Comparison of ENCODE assay signal across 20 mouse cellular contexts in genomic region chr5:44147732-44148131, GRCm38 (mm10). TPM values are rescaled to one million over a fixed set of nuclear protein-coding genes. Genes with fewer than 3 reads are reported as not detected.
DNase-seq lines count a peak whose midpoint lies in the region; TF ChIP-seq lines count a peak whose summit lies in the region.
"Had no signal": no experiment of that assay in that cellular context is flagged by ENCODE, and none has a peak within 500 bp of the region (broad histone marks: within the 10 kb centered on the region; RNA-seq: fewer than 3 reads in every experiment).

No protein-coding gene starts in this region.

- DNase-seq in adrenal gland, postnatal 10 days, result peak; percentile 12
- no peak for DNase-seq in adrenal gland, adult 8-10 months
- peak; percentile 17 for DNase-seq in layer of hippocampus, adult 9-11 months
- no peak for DNase-seq in layer of hippocampus, adult 2 months (ENCODE audit: low spot score in 2 of 2)
- peak; percentile 23 for DNase-seq in MN1 (ENCODE audit: low spot score)
- DNase-seq in telencephalon, adult 2 months (ENCODE audit: low read depth, low spot score), result peak; percentile 62
- no peak for DNase-seq in ovary, adult 18-20 months (ENCODE audit: low spot score)
- DNase-seq: adrenal gland, postnatal 25 days; cerebellum, adult 18-20 months; cerebellum, adult 9-10 months; cerebellum, postnatal 14 days; gastrocnemius, adult 2 months; gastrocnemius, postnatal 14 days; heart, adult 11 months had no signal

- TF ChIP-seq CTCF in layer of hippocampus, adult 2 months (conservative IDR thresholded peaks at IDR 0.05), result no peak

- H3K27ac ChIP-seq in layer of hippocampus, adult 2 months, result no peak overlapping the region
- H3K27ac ChIP-seq: embryonic facial prominence, embryonic 12.5 days; forebrain, embryonic 12.5 days; forebrain, embryonic 15.5 days; gastrocnemius, adult 2 months; hindbrain, embryonic 12.5 days; hindbrain, embryonic 15.5 days had no signal

- H3K4me3 ChIP-seq in layer of hippocampus, adult 2 months, result no peak overlapping the region
- H3K4me3 ChIP-seq: embryonic facial prominence, embryonic 12.5 days; erythroblast, embryonic 14.5 days; forebrain, embryonic 12.5 days; forebrain, embryonic 15.5 days; gastrocnemius, adult 2 months; hindbrain, embryonic 12.5 days; hindbrain, embryonic 15.5 days had no signal

RNA-seq across cellular contexts. Expression of gene Prom1, which starts 45.9 kb away (rescaled TPM):
- 10 to 100 TPM; 16.4 to 19.4 TPM for total RNA-seq in adrenal gland, postnatal 10 days (2021)
- 1 to 10 TPM; 2.1 to 5.4 (median 3.9) TPM for total RNA-seq in adrenal gland, adult 8-10 months (2022)
- total RNA-seq in layer of hippocampus, adult 2 months (2021), result 10 to 100 TPM; 17.9 to 18.3 TPM

Comparison
In these comparisons a context has a peak if more than half of its experiments do, and no peak if none do; other contexts are left out.
1. DNase-seq: peak in adrenal gland, postnatal 10 days (single experiment), layer of hippocampus, adult 9-11 months (single experiment), MN1 (single experiment) and telencephalon, adult 2 months (single experiment); none in adrenal gland, adult 8-10 months (single experiment), layer of hippocampus, adult 2 months (0 of 2) and ovary, adult 18-20 months (single experiment).